Mouse (Mus musculus): ENCODE results near the gene Sema6b. TPM values are rescaled to one million over a fixed set of nuclear protein-coding genes. Genes with fewer than 3 reads are reported as not detected.

Sema6b gene
- polyA plus RNA-seq, 2 experiments: 3.8 to 10.5 TPM

GRCm38 (mm10) chr17:56111864-56112263 lies 28.3 kb downstream of the Sema6b start:
- WGBS: 45% methylated on average over 5 of the region's 5 CpGs
- no peak for TF ChIP-seq POLR2A (IDR thresholded peaks at IDR 0.05; ENCODE audit: borderline replicate concordance, extremely low read depth, insufficient read depth, insufficient read length)
- Histone ChIP-seq H3K9me3 (ENCODE audit: control insufficient read depth, low read length) (no peaks in the 10 kb centered on the region), H3K9ac (ENCODE audit: low read depth, low read length, severe bottlenecking) (no peak overlapping the region), H3K4me2 (replicated peaks; ENCODE audit: low read depth, low read length, severe bottlenecking) (no peak overlapping the region), H3K27ac (replicated peaks; ENCODE audit: low read depth, low read length) (no peak overlapping the region), H3K4me1 (ENCODE audit: control insufficient read depth, insufficient read depth, low read length) (no peaks in the 10 kb centered on the region), H3K27me3 (ENCODE audit: control insufficient read depth, insufficient read depth, low read length) (0 out of 2 replicates have a peak, but pooled peaks cover under 1% of the 10 kb centered on the region), H3K4me3 (replicated peaks; ENCODE audit: low read length) (no peak overlapping the region), H3K36me3 (ENCODE audit: control insufficient read depth, insufficient read depth, low read length) (peaks cover 3% of the 10 kb centered on the region; the same call in 1 of the 2 replicates)
- ATAC-seq (ENCODE audit: low FRiP score, low read depth): no peak
- DNase-seq (ENCODE audit: low spot score): peak; percentile 82

- Histone ChIP-seq H3K27ac (replicated peaks; ENCODE audit: low read depth, low read length) (no peak overlapping the region), H3K27me3 (ENCODE audit: control insufficient read depth, insufficient read depth, low read length) (no peaks in the 10 kb centered on the region), H3K36me3 (ENCODE audit: control insufficient read depth, insufficient read depth, low read length) (peaks cover 3% of the 10 kb centered on the region; the same call in 1 of the 2 replicates), H3K9me3 (ENCODE audit: control insufficient read depth, low read length) (no peaks in the 10 kb centered on the region), H3K4me1 (ENCODE audit: control insufficient read depth, insufficient read depth, low read length) (no peaks in the 10 kb centered on the region), H3K9ac (ENCODE audit: low read depth, low read length, severe bottlenecking) (no peak overlapping the region), H3K4me2 (replicated peaks; ENCODE audit: low read depth, low read length, severe bottlenecking) (no peak overlapping the region), H3K4me3 (replicated peaks; ENCODE audit: low read length) (no peak overlapping the region)
- 54% methylated on average over 1 of the region's 1 CpGs for WGBS
- no peak for ATAC-seq (ENCODE audit: low FRiP score, low read depth)
- no peak for DNase-seq (ENCODE audit: low spot score)
- no peak for TF ChIP-seq POLR2A (IDR thresholded peaks at IDR 0.05; ENCODE audit: borderline replicate concordance, extremely low read depth, insufficient read depth, insufficient read length)
Measured at GRCm38 (mm10) chr17:56111021-56111420, 29.1 kb downstream of the Sema6b start.

- no peak overlapping the region for H3K27ac ChIP-seq (replicated peaks; ENCODE audit: low read depth, low read length)
- DNase-seq (ENCODE audit: low spot score) (no peak), ATAC-seq (ENCODE audit: low FRiP score, low read depth) (no peak)
- no peak for TF ChIP-seq POLR2A (IDR thresholded peaks at IDR 0.05; ENCODE audit: borderline replicate concordance, extremely low read depth, insufficient read depth, insufficient read length)
- no peaks in the 10 kb centered on the region for H3K4me1 ChIP-seq (ENCODE audit: control insufficient read depth, insufficient read depth, low read length)
- no peak overlapping the region for H3K4me2 ChIP-seq (replicated peaks; ENCODE audit: low read depth, low read length, severe bottlenecking)
- H3K9ac ChIP-seq (ENCODE audit: low read depth, low read length, severe bottlenecking): no peak overlapping the region
- H3K36me3 ChIP-seq (ENCODE audit: control insufficient read depth, insufficient read depth, low read length): peaks cover 3% of the 10 kb centered on the region; the same call in 1 of the 2 replicates
- H3K4me3 ChIP-seq (replicated peaks; ENCODE audit: low read length): no peak overlapping the region
- no peaks in the 10 kb centered on the region for H3K27me3 ChIP-seq (ENCODE audit: control insufficient read depth, insufficient read depth, low read length)
- no peaks in the 10 kb centered on the region for H3K9me3 ChIP-seq (ENCODE audit: control insufficient read depth, low read length)
- WGBS: 69% methylated on average over 4 of the region's 4 CpGs
Measured at GRCm38 (mm10) chr17:56110571-56110970, 29.6 kb downstream of the Sema6b start.

DNA sequence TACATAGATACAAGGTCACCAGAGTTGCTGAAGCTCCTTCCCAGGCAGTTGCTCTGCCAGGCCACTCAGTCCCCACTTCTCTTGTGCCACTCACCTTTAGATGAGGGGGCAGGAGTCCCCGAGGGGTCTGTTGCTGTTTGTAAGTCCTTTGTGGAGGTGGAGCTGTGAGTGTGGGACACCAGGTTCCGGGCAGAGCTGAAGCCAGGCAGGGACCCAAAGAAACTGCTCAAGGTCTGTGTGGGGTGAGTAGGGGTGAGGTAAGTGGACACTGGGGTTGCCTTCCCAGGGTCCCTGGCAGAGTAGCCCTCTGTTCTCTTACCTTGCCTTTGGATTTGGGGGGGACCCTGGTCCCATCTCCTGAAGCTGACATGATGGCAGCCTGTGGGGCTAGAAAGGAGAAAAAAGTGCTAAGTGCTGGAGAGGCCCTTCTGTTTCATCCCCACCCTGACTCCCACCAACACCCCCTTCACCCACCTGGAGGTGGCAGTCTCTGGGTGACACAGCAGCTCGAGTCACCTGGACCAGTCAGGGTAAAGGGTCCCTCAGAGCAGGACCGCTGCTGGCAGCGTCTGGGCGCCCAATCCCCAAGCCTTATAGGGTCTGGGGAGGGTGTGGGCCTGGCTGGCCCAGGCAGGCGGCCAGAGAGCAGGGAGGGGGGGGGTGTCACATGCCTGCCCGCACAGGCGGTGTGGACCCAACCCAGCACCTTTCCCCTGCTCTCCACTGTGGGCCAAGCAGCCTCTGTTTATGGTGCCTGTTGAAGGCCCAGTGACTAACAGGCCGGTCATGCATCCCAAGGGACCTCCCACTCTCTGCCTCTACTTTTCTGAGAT lies 30.7 kb downstream of the Sema6b start, which contains the start of gene Plin4:
TSS of gene Plin4 (minus strand) at position 585 of the 833 bp plus-strand sequence.
- no peak within 1 kb of the TSS for H3K9ac ChIP-seq (ENCODE audit: low read depth, low read length, severe bottlenecking)
- H3K9me3 ChIP-seq (ENCODE audit: control insufficient read depth, low read length): no peaks in the 10 kb centered on the region
- ATAC-seq (ENCODE audit: low FRiP score, low read depth): no peak
- no peak for DNase-seq (ENCODE audit: low spot score)
- WGBS: 60% methylated on average over 10 of the region's 10 CpGs
- no peak within 1 kb of the TSS for H3K4me3 ChIP-seq (replicated peaks; ENCODE audit: low read length)
- H3K4me1 ChIP-seq (ENCODE audit: control insufficient read depth, insufficient read depth, low read length): no peaks in the 10 kb centered on the region
- H3K27me3 ChIP-seq (ENCODE audit: control insufficient read depth, insufficient read depth, low read length): no peaks in the 10 kb centered on the region
- H3K36me3 ChIP-seq (ENCODE audit: control insufficient read depth, insufficient read depth, low read length): peaks cover 3% of the 10 kb centered on the region; the same call in 1 of the 2 replicates
- H3K27ac ChIP-seq (replicated peaks; ENCODE audit: low read depth, low read length): no peak within 1 kb of the TSS
- TF ChIP-seq POLR2A (IDR thresholded peaks at IDR 0.05; ENCODE audit: borderline replicate concordance, extremely low read depth, insufficient read depth, insufficient read length): no peak
- H3K4me2 ChIP-seq (replicated peaks; ENCODE audit: low read depth, low read length, severe bottlenecking): no peak within 1 kb of the TSS

DNA sequence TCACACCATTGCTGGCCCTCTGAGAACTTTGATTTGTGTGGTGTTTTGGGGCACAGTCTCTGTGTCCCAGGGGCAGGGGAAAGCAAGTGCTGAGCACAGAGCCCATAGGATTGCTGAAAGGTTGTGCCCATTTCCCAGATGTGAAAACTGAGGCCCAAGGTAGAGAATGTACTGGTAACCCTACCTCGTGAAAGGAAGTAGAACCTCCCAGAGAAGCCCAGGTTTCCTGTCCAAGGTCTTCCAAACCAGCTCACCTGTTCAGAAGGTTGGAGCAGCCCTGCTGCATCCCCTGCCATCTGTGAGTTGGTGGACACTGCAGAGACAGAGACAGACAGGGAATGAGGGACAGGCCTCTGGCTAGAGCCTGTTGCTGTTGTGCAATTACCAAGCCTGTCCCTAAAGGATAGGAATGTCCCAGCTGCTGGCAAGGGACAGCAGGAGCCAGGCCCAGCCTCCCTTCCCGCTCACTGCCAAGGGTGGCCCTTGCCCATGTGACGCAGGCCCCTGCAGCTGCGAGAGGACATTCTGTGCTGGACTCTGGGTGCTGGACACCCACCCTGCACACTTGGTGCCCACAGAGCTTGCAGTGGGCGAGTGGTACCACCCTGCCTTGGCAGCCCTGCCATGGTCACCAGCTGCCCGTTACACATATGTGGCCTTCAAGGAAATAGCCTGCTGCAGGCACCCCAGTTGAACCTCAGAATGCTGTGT lies 31.7 kb downstream of the Sema6b start:
- H3K4me1 ChIP-seq (ENCODE audit: control insufficient read depth, insufficient read depth, low read length): no peaks in the 10 kb centered on the region
- ATAC-seq (ENCODE audit: low FRiP score, low read depth): no peak
- H3K4me2 ChIP-seq (replicated peaks; ENCODE audit: low read depth, low read length, severe bottlenecking): no peak overlapping the region
- H3K4me3 ChIP-seq (replicated peaks; ENCODE audit: low read length): no peak overlapping the region
- 77% methylated on average over 6 of the region's 6 CpGs for WGBS
- TF ChIP-seq POLR2A (IDR thresholded peaks at IDR 0.05; ENCODE audit: borderline replicate concordance, extremely low read depth, insufficient read depth, insufficient read length): no peak
- H3K27ac ChIP-seq (replicated peaks; ENCODE audit: low read depth, low read length): no peak overlapping the region
- no peak for DNase-seq (ENCODE audit: low spot score)
- no peak overlapping the region for H3K9ac ChIP-seq (ENCODE audit: low read depth, low read length, severe bottlenecking)
- H3K9me3 ChIP-seq (ENCODE audit: control insufficient read depth, low read length): no peaks in the 10 kb centered on the region
- H3K27me3 ChIP-seq (ENCODE audit: control insufficient read depth, insufficient read depth, low read length): no peaks in the 10 kb centered on the region
- peaks cover 8% of the 10 kb centered on the region; the same call in 1 of the 2 replicates for H3K36me3 ChIP-seq (ENCODE audit: control insufficient read depth, insufficient read depth, low read length)
